Mouse (Mus musculus): ENCODE measurements around the gene Utp14a.

DNA sequence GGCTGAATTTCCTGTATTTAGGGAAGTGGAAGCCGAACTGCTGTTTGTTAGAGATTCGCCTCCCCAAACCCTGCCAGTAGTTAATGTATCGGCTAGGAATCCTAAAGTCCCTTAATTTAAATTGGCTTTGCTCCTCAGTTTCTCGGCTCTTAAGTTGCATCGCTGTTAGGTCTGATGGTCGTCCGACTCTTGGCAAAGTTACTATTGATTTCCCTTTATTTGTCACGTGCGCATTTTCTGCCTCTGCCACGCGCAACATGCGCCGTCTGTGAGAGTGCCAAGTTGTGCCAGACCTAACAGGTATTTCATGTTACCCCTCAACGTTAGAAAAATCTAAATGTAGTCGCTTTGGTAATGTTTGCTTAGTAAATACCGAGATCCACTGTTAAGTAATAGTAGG lies 349 bp downstream of the Utp14a start:
- no peak for TF ChIP-seq EP300 (optimal IDR thresholded peaks at IDR 0.05)
- no peak for TF ChIP-seq CTCF (IDR thresholded peaks at IDR 0.05; ENCODE audit: low read depth)

All from stomach, postnatal 0 days (tissue).